In the genomic region with DNA sequence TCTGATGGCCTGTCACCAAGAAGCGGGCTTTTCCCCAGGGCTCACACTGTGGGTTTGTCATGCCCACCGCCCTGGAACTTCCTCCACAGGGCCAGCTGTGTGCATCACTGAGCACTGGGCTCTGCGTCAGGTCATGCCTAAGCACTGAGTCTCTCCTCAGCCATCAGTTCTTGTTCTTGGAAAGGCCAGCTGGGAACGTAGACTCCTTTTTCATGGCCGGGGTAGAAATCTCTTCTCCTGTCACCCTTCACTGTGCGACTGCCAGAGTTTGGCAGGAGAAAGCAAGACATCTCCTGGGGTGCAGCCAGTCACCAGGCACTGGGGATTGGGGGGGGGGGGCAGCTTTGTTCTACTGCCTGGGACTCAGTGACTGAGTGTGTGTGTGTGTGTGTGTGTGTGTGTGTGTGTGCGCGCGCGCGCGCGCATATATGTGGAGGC, we compare ENCODE assay signal across 17 mouse cellular contexts.
A peak's percentile ranks its signal among the peaks of the same experiment; 100 is the strongest.
DNase-seq lines count a peak whose midpoint lies in the region; ATAC-seq and TF ChIP-seq lines count a peak whose summit lies in the region.
"Had no signal": no experiment of that assay in that cellular context is flagged by ENCODE, and none has a peak within 500 bp of the region (broad histone marks: within the 10 kb centered on the region; RNA-seq: fewer than 3 reads in every experiment).

No protein-coding gene starts in this region.

- no peaks in the 10 kb centered on the region for H3K4me1 ChIP-seq in kidney, postnatal 0 days (replicated peaks; ENCODE audit: insufficient read depth, low read length)

- peak; percentile 18 for DNase-seq in embryo, embryonic 11 days
- DNase-seq in embryo, embryonic 10.5 days (ENCODE audit: low spot score) = no peak
- peak; percentile 37 for DNase-seq in kidney, postnatal 0 days (ENCODE audit: low spot score)
- no peak for DNase-seq in kidney, adult 8-10 months
- DNase-seq in right cerebral cortex, postnatal 4 days = peak; percentile 25
- DNase-seq in right cerebral cortex, adult 18-20 months = no peak
- DNase-seq in layer of hippocampus, adult 11-12 months (ENCODE audit: low spot score) = no peak
- DNase-seq in cerebellum, adult 9-11 months = no peak
- DNase-seq: gastrocnemius, postnatal 10 days; heart, postnatal 10 days; layer of hippocampus, adult 9-11 months; spleen, adult 18-20 months; thymus, postnatal 25 days had no signal

- H3K36me3 ChIP-seq in kidney, postnatal 0 days (ENCODE audit: insufficient read depth, low read length) = no peaks in the 10 kb centered on the region
- H3K36me3 ChIP-seq: embryonic facial prominence, embryonic 10.5 days had no signal

- no peaks in the 10 kb centered on the region for H3K27me3 ChIP-seq in kidney, postnatal 0 days (ENCODE audit: insufficient read depth, low read length)

- no peak for TF ChIP-seq CTCF in kidney, postnatal 0 days (IDR thresholded peaks at IDR 0.05; ENCODE audit: low read depth)

- 61% methylated on average over 13 of the region's 13 CpGs for WGBS in kidney, postnatal 0 days

- no peak overlapping the region for H3K4me3 ChIP-seq in kidney, postnatal 0 days (replicated peaks; ENCODE audit: low read depth, low read length)
- H3K4me3 ChIP-seq: embryonic facial prominence, embryonic 10.5 days had no signal

- 0 out of 2 replicates have a peak, but pooled peaks have one; percentile 44 for ATAC-seq in kidney, postnatal 0 days (replicated peaks; ENCODE audit: low FRiP score, low read depth)
- ATAC-seq: intestine, postnatal 0 days had no signal

- H3K4me2 ChIP-seq in kidney, postnatal 0 days (ENCODE audit: low read length) = no peak overlapping the region
- H3K4me2 ChIP-seq: liver, embryonic 11.5 days had no signal

- no peaks in the 10 kb centered on the region for H3K9me3 ChIP-seq in kidney, postnatal 0 days (replicated peaks; ENCODE audit: low read length)

- H3K27ac ChIP-seq in kidney, postnatal 0 days = no peak overlapping the region
- H3K27ac ChIP-seq: embryonic facial prominence, embryonic 10.5 days; macrophage had no signal

- H3K9ac ChIP-seq in kidney, postnatal 0 days (ENCODE audit: low read depth, low read length) = no peak overlapping the region

Comparison
In these comparisons a context has a peak if more than half of its experiments do, and no peak if none do; other contexts are left out.
1. DNase-seq: peak in embryo, embryonic 11 days (single experiment), kidney, postnatal 0 days (single experiment) and right cerebral cortex, postnatal 4 days (single experiment); none in embryo, embryonic 10.5 days (single experiment), kidney, adult 8-10 months (0 of 2), right cerebral cortex, adult 18-20 months (single experiment), layer of hippocampus, adult 11-12 months (single experiment) and cerebellum, adult 9-11 months (single experiment).